Mouse (Mus musculus) thymus, postnatal 0 days (tissue): ENCODE measurements around the gene Sgtb. TPM values are rescaled to one million over a fixed set of nuclear protein-coding genes. Genes with fewer than 3 reads are reported as not detected.

Experiments
- DNase-seq: peaks from one replicate; pipeline ENCODE4 v3.0.0-alpha.2; 2015; ENCODE audit warnings: low spot score
- polyA plus RNA-seq: library from polyadenylated mRNA; unstranded; fragments of >200 nt; fragmentation: Nextera tagmentation; extraction: Ambion mirVana; gene quantifications from 2 replicates; pipeline ENCODE4 v1.2.1, GENCODE M21; 2015

Gene Sgtb
- polyA plus RNA-seq, 1 experiment from 2014 or later, result 0.68 TPM

GRCm38 (mm10) chr13:104109816-104110521 lies 428 bp downstream of the Sgtb start:
- no peak for DNase-seq

- DNase-seq, result no peak
These were observed 985 bp downstream of the Sgtb start for GRCm38 (mm10) chr13:104110526-104110925.

- DNase-seq, result peak; percentile 34
These were observed 2.8 kb downstream of the Sgtb start for GRCm38 (mm10) chr13:104112266-104112900.

GRCm38 (mm10) chr13:104113782-104114181 lies 4.2 kb downstream of the Sgtb start:
- DNase-seq, result no peak

- no peak for DNase-seq
These were observed 5.3 kb downstream of the Sgtb start for GRCm38 (mm10) chr13:104114827-104115226.

- DNase-seq, result no peak
These were observed 12.7 kb downstream of the Sgtb start for GRCm38 (mm10) chr13:104122078-104122840.

- no peak for DNase-seq
These were observed 14.3 kb downstream of the Sgtb start for GRCm38 (mm10) chr13:104123662-104124381.

- DNase-seq, result no peak
These were observed 23.0 kb downstream of the Sgtb start for GRCm38 (mm10) chr13:104132561-104132960.

- no peak for DNase-seq
These were observed 25.1 kb downstream of the Sgtb start for GRCm38 (mm10) chr13:104134510-104135085.

GRCm38 (mm10) chr13:104139369-104140209 lies 30.0 kb downstream of the Sgtb start:
- peak; percentile 90 for DNase-seq

- DNase-seq, result no peak
These were observed 35.3 kb downstream of the Sgtb start for GRCm38 (mm10) chr13:104144871-104145270.

- no peak for DNase-seq
These were observed 36.1 kb downstream of the Sgtb start for GRCm38 (mm10) chr13:104145646-104146045.

GRCm38 (mm10) chr13:104154180-104154579 lies 44.6 kb downstream of the Sgtb start:
- DNase-seq, result no peak

- no peak for DNase-seq
These were observed 45.6 kb downstream of the Sgtb start for GRCm38 (mm10) chr13:104155106-104155505.

GRCm38 (mm10) chr13:104155686-104156085 lies 46.1 kb downstream of the Sgtb start:
- DNase-seq, result no peak

- no peak for DNase-seq
These were observed 62.2 kb downstream of the Sgtb start for GRCm38 (mm10) chr13:104171711-104172110.

- no peak for DNase-seq
These were observed 63.0 kb downstream of the Sgtb start for GRCm38 (mm10) chr13:104172498-104172897.

GRCm38 (mm10) chr13:104176874-104177273 lies 67.3 kb downstream of the Sgtb start:
- DNase-seq, result no peak

- peak; percentile 87 for DNase-seq
These were observed 68.5 kb downstream of the Sgtb start, which contains the start of gene Trappc13 for GRCm38 (mm10) chr13:104177796-104178649. TSS of gene Trappc13 (minus strand) at chr13:104178469.
